Mouse (Mus musculus) CH12.LX (cell line): Measurements from ENCODE around the gene Vav2.

Source experiments
- BHLHE40 ChIP-seq: IDR thresholded peaks from 2 replicates; pipeline ENCODE4 v1.6.1; 2011; ENCODE audit warnings: mild to moderate bottlenecking, low read depth, low read length, improper control_type of control experiment
- CHD2 ChIP-seq: IDR thresholded peaks from 2 replicates; pipeline ENCODE4 v1.6.1; 2011; ENCODE audit warnings: low read length, improper control_type of control experiment
- CTCF ChIP-seq, 2 experiments: IDR thresholded peaks in 1 of 2; conservative IDR thresholded peaks in 1 of 2; 2 replicates each; pipeline ENCODE4 v1.5.1; 2011 to 2012; ENCODE audit warnings: low read depth in 2 of 2, low read length in 2 of 2, improper control_type of control experiment in 1 of 2, inconsistent platforms in 1 of 2, mild to moderate bottlenecking in 1 of 2, moderate library complexity in 1 of 2
- E2F4 ChIP-seq: IDR thresholded peaks from 2 replicates; pipeline ENCODE4 v1.6.1; 2011; ENCODE audit warnings: low read depth, low read length, improper control_type of control experiment; ENCODE audit not compliant: insufficient replicate concordance
- EP300 ChIP-seq: IDR thresholded peaks from 2 replicates; pipeline ENCODE4 v1.6.1; 2011; ENCODE audit warnings: low read length, improper control_type of control experiment
- POLR2A ChIP-seq: IDR thresholded peaks from 2 replicates; pipeline ENCODE4 v1.6.1; 2011; ENCODE audit warnings: low read depth, mild to moderate bottlenecking, improper control_type of control experiment, low read length
- RCOR1 ChIP-seq: conservative IDR thresholded peaks from 2 replicates; pipeline ENCODE4 v1.6.1; 2012; ENCODE audit warnings: low read depth, mild to moderate bottlenecking, inconsistent platforms, low read length, improper control_type of control experiment
- SIN3A ChIP-seq: IDR thresholded peaks from 2 replicates; pipeline ENCODE4 v1.6.1; 2012; ENCODE audit warnings: low read length, improper control_type of control experiment, inconsistent platforms
- TBP ChIP-seq: conservative IDR thresholded peaks from 2 replicates; pipeline ENCODE4 v1.6.1; 2011; ENCODE audit warnings: low read depth, low read length, improper control_type of control experiment
- UBTF ChIP-seq: IDR thresholded peaks from 2 replicates; pipeline ENCODE4 v1.6.1; 2012; ENCODE audit warnings: low read depth, mild to moderate bottlenecking, inconsistent platforms, low read length, improper control_type of control experiment, moderate library complexity
- USF1 ChIP-seq: IDR thresholded peaks from 2 replicates; pipeline ENCODE4 v1.6.1; 2014; ENCODE audit warnings: low read depth, mild to moderate bottlenecking, inconsistent platforms, low read length, improper control_type of control experiment
- ZC3H11A ChIP-seq: IDR thresholded peaks from 2 replicates; pipeline ENCODE4 v1.6.1; 2012; ENCODE audit warnings: low read depth, mild to moderate bottlenecking, inconsistent platforms, low read length, improper control_type of control experiment
- ZMIZ1 ChIP-seq: IDR thresholded peaks from 2 replicates; pipeline ENCODE4 v1.6.1; 2012; ENCODE audit warnings: low read depth, mild to moderate bottlenecking, inconsistent platforms, low read length, improper control_type of control experiment

GRCm38 (mm10) chr2:27304741-27305140 lies 122.1 kb downstream of the Vav2 start:
- TF ChIP-seq E2F4: no peak
- TF ChIP-seq EP300: no peak
- TF ChIP-seq CHD2: no peak
- no peak for TF ChIP-seq POLR2A
- TF ChIP-seq TBP: no peak
- TF ChIP-seq USF1: no peak
- no peak for TF ChIP-seq CTCF (conservative IDR thresholded peaks at IDR 0.05 in 1 of 2, IDR thresholded peaks at IDR 0.05 in 1 of 2; ENCODE audit: low read depth in 2 of 2, low read length in 2 of 2)
- TF ChIP-seq SIN3A: no peak
- TF ChIP-seq BHLHE40: no peak
- TF ChIP-seq ZC3H11A: no peak
- no peak for TF ChIP-seq RCOR1
- no peak for TF ChIP-seq UBTF
- TF ChIP-seq ZMIZ1: no peak
